Mouse (Mus musculus): Measurements from ENCODE around the gene Olfr51.

DNA sequence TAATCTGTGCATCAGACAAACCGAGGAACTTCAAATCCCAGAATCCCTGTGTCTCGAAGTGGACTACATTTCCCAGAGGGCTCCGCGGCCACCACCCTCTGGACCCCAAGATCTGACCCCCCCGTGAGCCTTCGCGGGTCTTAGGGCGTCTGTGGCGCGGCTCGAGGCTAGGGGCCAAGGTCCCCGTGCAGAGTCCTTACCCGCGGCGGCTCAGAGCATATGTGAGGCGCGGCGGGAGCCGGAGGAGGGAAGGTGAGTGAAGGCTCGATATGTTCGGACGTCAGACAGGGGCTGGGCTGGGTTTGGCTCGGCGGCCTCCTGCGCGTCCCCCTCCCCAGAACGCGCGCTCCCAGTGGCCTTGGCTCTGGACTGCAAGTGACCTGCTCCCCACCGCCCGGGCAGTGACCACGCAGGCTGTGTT, 55.8 kb downstream of the Olfr51 start, which contains the start of gene Zfp354a:
- no peak for TF ChIP-seq POLR2A (IDR thresholded peaks at IDR 0.05; ENCODE audit: insufficient read depth, low read length)
- no peak for TF ChIP-seq EP300 (IDR thresholded peaks at IDR 0.05; ENCODE audit: insufficient read depth, low read depth, low read length)

Measured in ES-Bruce4 (cell line).